Mouse (Mus musculus) 416B (cell line): ENCODE measurements around the gene Frrs1.

Experiments
- DNase-seq: peaks from one replicate; pipeline ENCODE4 v3.0.0; 2011; ENCODE audit warnings: low read depth

The Frrs1 gene

GRCm38 (mm10) chr3:116906596-116906995 lies 47.3 kb downstream of the Frrs1 start:
- no peak for DNase-seq

- no peak for DNase-seq
Measured at GRCm38 (mm10) chr3:116914374-116914773, 55.1 kb downstream of the Frrs1 start.

- no peak for DNase-seq
Measured at GRCm38 (mm10) chr3:116914931-116915330, 55.7 kb downstream of the Frrs1 start.

- DNase-seq = no peak
Measured at GRCm38 (mm10) chr3:116917016-116917415, 57.8 kb downstream of the Frrs1 start.

- DNase-seq = no peak
Measured at GRCm38 (mm10) chr3:116921535-116921934, 62.3 kb downstream of the Frrs1 start.

- no peak for DNase-seq
Measured at GRCm38 (mm10) chr3:116923042-116923441, 63.8 kb downstream of the Frrs1 start.

GRCm38 (mm10) chr3:116928994-116929393 lies 69.7 kb downstream of the Frrs1 start:
- no peak for DNase-seq

GRCm38 (mm10) chr3:116933158-116933557 lies 73.9 kb downstream of the Frrs1 start:
- DNase-seq = no peak

GRCm38 (mm10) chr3:116936934-116937691 lies 77.8 kb downstream of the Frrs1 start:
- DNase-seq = no peak

GRCm38 (mm10) chr3:116940804-116941558 lies 81.7 kb downstream of the Frrs1 start:
- no peak for DNase-seq

- DNase-seq = no peak
Measured at GRCm38 (mm10) chr3:116941559-116942117, 82.4 kb downstream of the Frrs1 start.

GRCm38 (mm10) chr3:116942751-116943150 lies 83.5 kb downstream of the Frrs1 start:
- DNase-seq = no peak

- no peak for DNase-seq
Measured at GRCm38 (mm10) chr3:116943422-116943821, 84.2 kb downstream of the Frrs1 start.

GRCm38 (mm10) chr3:116946476-116946875 lies 87.2 kb downstream of the Frrs1 start:
- peak; percentile 29 for DNase-seq

GRCm38 (mm10) chr3:116950665-116951115 lies 91.4 kb downstream of the Frrs1 start:
- peak; percentile 39 for DNase-seq

GRCm38 (mm10) chr3:116951489-116951888 lies 92.2 kb downstream of the Frrs1 start:
- DNase-seq = no peak

GRCm38 (mm10) chr3:116952242-116952899 lies 93.1 kb downstream of the Frrs1 start:
- DNase-seq = no peak

GRCm38 (mm10) chr3:116953366-116953765 lies 94.1 kb downstream of the Frrs1 start:
- DNase-seq = no peak

- DNase-seq = no peak
Measured at GRCm38 (mm10) chr3:116955061-116955460, 95.8 kb downstream of the Frrs1 start.
